Mouse (Mus musculus): Measurements from ENCODE around the gene Myo3b. TPM values are rescaled to one million over a fixed set of nuclear protein-coding genes. Genes with fewer than 3 reads are reported as not detected.
A peak's percentile ranks its signal among the peaks of the same experiment; 100 is the strongest.

Gene Myo3b
- polyA plus RNA-seq, 1 experiment from 2014 or later = 0.16 TPM

- Histone ChIP-seq H3K27ac (ENCODE audit: low read length) (peak overlapping the region; percentile 28; the same call in 1 of the 2 replicates), H3K4me2 (ENCODE audit: low read length) (no peak overlapping the region), H3K36me3 (ENCODE audit: control insufficient read depth, insufficient read depth, low read length) (no peaks in the 10 kb centered on the region), H3K27me3 (ENCODE audit: control insufficient read depth, insufficient read depth, low read depth, low read length) (no peaks in the 10 kb centered on the region), H3K4me3 (ENCODE audit: low read depth, low read length) (no peak overlapping the region), H3K9ac (ENCODE audit: low read depth, low read length) (no peak overlapping the region), H3K4me1 (ENCODE audit: control insufficient read depth, insufficient read depth, low read length) (peaks cover 17% of the 10 kb centered on the region), H3K9me3 (replicated peaks; ENCODE audit: control insufficient read depth, low read length, poor library complexity, severe bottlenecking) (no peaks in the 10 kb centered on the region; the same call in 1 of the 2 replicates)
- no peak for ATAC-seq
- WGBS = 30% methylated on average over 8 of the region's 8 CpGs
Measured at GRCm38 (mm10) chr2:70159543-70159942, 120.6 kb downstream of the Myo3b start.

DNA sequence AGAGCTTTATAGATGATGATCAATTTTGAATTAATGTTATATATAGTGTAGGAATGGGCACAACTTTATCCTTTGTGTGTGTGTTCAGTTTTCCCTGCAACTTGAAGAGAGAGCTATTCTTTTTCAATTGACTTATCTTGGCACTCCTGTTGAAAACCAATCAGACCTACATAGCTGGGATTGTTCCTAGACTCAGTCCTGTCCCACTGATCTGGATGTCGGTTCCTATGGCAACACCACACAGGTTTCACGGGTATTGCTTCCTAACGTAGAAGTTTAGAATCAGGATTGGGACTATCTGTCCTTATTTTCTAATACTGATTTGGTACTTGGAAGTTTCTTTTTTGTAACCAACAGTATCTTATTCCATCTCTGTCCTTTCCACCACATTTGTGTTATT is 127.3 kb downstream of the Myo3b start:
- Histone ChIP-seq H3K9me3 (replicated peaks; ENCODE audit: control insufficient read depth, low read length, poor library complexity, severe bottlenecking) (no peaks in the 10 kb centered on the region), H3K4me3 (ENCODE audit: low read depth, low read length) (no peak overlapping the region), H3K27me3 (ENCODE audit: control insufficient read depth, insufficient read depth, low read depth, low read length) (no peaks in the 10 kb centered on the region), H3K36me3 (ENCODE audit: control insufficient read depth, insufficient read depth, low read length) (no peaks in the 10 kb centered on the region), H3K27ac (ENCODE audit: low read length) (no peak overlapping the region), H3K4me2 (ENCODE audit: low read length) (no peak overlapping the region), H3K9ac (ENCODE audit: low read depth, low read length) (no peak overlapping the region), H3K4me1 (ENCODE audit: control insufficient read depth, insufficient read depth, low read length) (peaks cover 25% of the 10 kb centered on the region)
- 27% methylated on average over 3 of the region's 3 CpGs for WGBS
- no peak; the same call in 1 of the 2 replicates for ATAC-seq

DNA sequence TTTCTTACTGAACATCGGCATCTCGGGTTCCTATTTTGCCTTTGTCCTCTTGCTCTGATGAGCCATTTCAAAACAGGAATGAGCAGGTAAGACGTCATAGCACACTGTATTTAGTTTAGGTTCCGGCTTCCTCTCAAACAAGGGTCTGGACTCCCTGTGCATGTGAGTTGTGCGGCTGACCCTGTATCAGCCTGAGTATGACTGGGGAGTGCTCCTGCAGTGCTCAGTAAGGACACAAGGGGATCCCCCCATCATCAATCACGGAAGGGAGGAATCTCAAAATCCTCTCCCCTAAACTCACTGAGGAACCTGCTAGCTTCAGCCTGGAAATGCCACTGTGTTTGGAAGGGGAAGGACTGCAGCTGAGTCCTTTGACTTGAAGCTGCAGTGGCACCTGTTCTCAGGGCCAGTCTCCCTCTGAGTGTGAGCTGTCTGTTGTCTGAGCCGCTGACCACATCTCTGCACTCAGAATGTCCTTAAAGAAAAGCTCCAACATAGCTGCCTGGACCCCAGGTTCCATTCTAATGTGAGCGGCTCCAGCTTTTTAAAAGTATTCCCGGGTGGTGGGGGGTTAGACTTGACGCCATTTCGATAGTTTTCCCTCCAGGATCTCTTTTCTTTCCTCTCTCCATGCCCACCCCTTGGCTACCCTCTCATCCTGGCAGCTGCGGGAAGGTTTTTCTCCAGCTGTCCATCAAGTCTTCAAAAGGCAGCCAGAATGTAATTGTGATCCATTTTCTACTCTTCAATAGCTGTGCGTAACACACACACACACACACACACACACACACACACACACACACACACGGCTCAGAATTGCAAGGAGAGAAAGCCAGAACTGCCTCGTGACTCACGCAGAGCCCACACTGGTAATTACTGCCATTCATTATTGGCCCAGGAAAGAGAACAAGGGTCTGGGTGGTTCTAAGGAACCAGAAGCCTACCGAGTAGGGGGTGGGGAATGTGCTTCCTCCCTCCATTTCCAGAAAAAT is 129.3 kb downstream of the Myo3b start:
- Histone ChIP-seq H3K27ac (ENCODE audit: low read length) (peak overlapping the region; percentile 75), H3K27me3 (ENCODE audit: control insufficient read depth, insufficient read depth, low read depth, low read length) (no peaks in the 10 kb centered on the region), H3K4me1 (ENCODE audit: control insufficient read depth, insufficient read depth, low read length) (peaks cover 25% of the 10 kb centered on the region), H3K4me3 (ENCODE audit: low read depth, low read length) (no peak overlapping the region), H3K36me3 (ENCODE audit: control insufficient read depth, insufficient read depth, low read length) (no peaks in the 10 kb centered on the region), H3K4me2 (ENCODE audit: low read length) (peak overlapping the region; percentile 4; the same call in 1 of the 2 replicates), H3K9ac (ENCODE audit: low read depth, low read length) (peak overlapping the region; percentile 36; the same call in 1 of the 2 replicates), H3K9me3 (replicated peaks; ENCODE audit: control insufficient read depth, low read length, poor library complexity, severe bottlenecking) (no peaks in the 10 kb centered on the region)
- WGBS = 29% methylated on average over 17 of the region's 17 CpGs
- peak; percentile 83 for ATAC-seq

GRCm38 (mm10) chr2:70170469-70170868 is 131.5 kb downstream of the Myo3b start:
- ATAC-seq = no peak

GRCm38 (mm10) chr2:70176823-70177708 is 138.1 kb downstream of the Myo3b start:
- Histone ChIP-seq H3K36me3 (ENCODE audit: control insufficient read depth, insufficient read depth, low read length) (no peaks in the 10 kb centered on the region), H3K27me3 (ENCODE audit: control insufficient read depth, insufficient read depth, low read depth, low read length) (no peaks in the 10 kb centered on the region), H3K9ac (ENCODE audit: low read depth, low read length) (no peak overlapping the region), H3K4me3 (ENCODE audit: low read depth, low read length) (no peak overlapping the region), H3K9me3 (replicated peaks; ENCODE audit: control insufficient read depth, low read length, poor library complexity, severe bottlenecking) (no peaks in the 10 kb centered on the region), H3K4me2 (ENCODE audit: low read length) (no peak overlapping the region), H3K27ac (ENCODE audit: low read length) (peak overlapping the region; percentile 86), H3K4me1 (ENCODE audit: control insufficient read depth, insufficient read depth, low read length) (peaks cover 17% of the 10 kb centered on the region)
- WGBS = 14% methylated on average over 6 of the region's 6 CpGs
- peak; percentile 82 for ATAC-seq

More at GRCm38 (mm10) chr2:70170469-70170868, 131.5 kb downstream of the Myo3b start:
- H3K4me2 ChIP-seq (ENCODE audit: low read length) = no peak overlapping the region
- H3K27ac ChIP-seq (ENCODE audit: low read length) = no peak overlapping the region
- H3K9me3 ChIP-seq (replicated peaks; ENCODE audit: control insufficient read depth, low read length, poor library complexity, severe bottlenecking) = no peaks in the 10 kb centered on the region
- 87% methylated on average over 5 of the region's 5 CpGs for WGBS
- H3K4me1 ChIP-seq (ENCODE audit: control insufficient read depth, insufficient read depth, low read length) = peaks cover 25% of the 10 kb centered on the region
- H3K9ac ChIP-seq (ENCODE audit: low read depth, low read length) = no peak overlapping the region
- H3K36me3 ChIP-seq (ENCODE audit: control insufficient read depth, insufficient read depth, low read length) = no peaks in the 10 kb centered on the region
- H3K27me3 ChIP-seq (ENCODE audit: control insufficient read depth, insufficient read depth, low read depth, low read length) = no peaks in the 10 kb centered on the region
- H3K4me3 ChIP-seq (ENCODE audit: low read depth, low read length) = no peak overlapping the region

DNA sequence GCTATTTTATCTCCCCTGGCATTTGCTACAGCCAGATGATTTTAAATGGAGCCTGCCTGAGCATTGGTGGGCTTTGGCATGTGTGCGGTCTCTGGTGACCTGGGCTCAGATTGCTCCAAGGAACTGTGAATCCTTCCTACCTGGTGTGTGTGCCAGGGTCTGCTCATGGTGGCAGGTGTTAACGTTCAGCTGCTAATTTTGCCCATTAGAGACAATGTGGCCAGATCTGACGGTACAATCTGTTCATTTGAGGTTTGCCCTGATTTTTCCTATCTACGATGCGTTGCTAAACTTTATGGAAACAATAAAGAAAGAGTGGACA is 138.7 kb downstream of the Myo3b start:
- Histone ChIP-seq H3K4me2 (ENCODE audit: low read length) (no peak overlapping the region), H3K4me3 (ENCODE audit: low read depth, low read length) (no peak overlapping the region), H3K27me3 (ENCODE audit: control insufficient read depth, insufficient read depth, low read depth, low read length) (no peaks in the 10 kb centered on the region), H3K9ac (ENCODE audit: low read depth, low read length) (no peak overlapping the region), H3K9me3 (replicated peaks; ENCODE audit: control insufficient read depth, low read length, poor library complexity, severe bottlenecking) (no peaks in the 10 kb centered on the region), H3K27ac (ENCODE audit: low read length) (peak overlapping the region; percentile 86), H3K36me3 (ENCODE audit: control insufficient read depth, insufficient read depth, low read length) (no peaks in the 10 kb centered on the region), H3K4me1 (ENCODE audit: control insufficient read depth, insufficient read depth, low read length) (peaks cover 17% of the 10 kb centered on the region)
- ATAC-seq = peak; percentile 57
- WGBS = 29% methylated on average over 5 of the region's 5 CpGs

DNA sequence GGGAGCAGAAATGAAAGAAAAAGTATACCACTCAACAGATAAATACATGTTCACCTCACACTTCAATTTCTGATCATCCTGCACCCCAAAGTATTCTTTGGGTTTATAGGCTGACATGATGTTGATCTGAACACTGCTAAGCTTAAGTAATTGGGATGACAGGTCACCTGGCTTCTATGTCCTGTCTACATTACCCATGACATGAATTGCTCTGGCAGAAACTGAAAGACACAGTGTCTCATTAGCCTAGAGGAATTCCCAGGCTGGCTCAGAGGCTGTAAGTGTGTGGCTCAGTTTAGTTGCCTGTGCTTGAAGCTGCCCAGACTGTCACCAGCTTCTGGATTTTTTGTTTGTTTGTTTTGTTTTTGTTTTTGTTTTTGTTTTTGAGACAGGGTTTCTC is 139.3 kb downstream of the Myo3b start:
- no peaks in the 10 kb centered on the region for H3K36me3 ChIP-seq (ENCODE audit: control insufficient read depth, insufficient read depth, low read length)
- no peak for ATAC-seq
- no peak overlapping the region for H3K9ac ChIP-seq (ENCODE audit: low read depth, low read length)
- H3K27ac ChIP-seq (ENCODE audit: low read length) = peak overlapping the region; percentile 86
- H3K4me2 ChIP-seq (ENCODE audit: low read length) = no peak overlapping the region
- no peaks in the 10 kb centered on the region for H3K9me3 ChIP-seq (replicated peaks; ENCODE audit: control insufficient read depth, low read length, poor library complexity, severe bottlenecking)
- H3K4me1 ChIP-seq (ENCODE audit: control insufficient read depth, insufficient read depth, low read length) = peaks cover 17% of the 10 kb centered on the region
- no peak overlapping the region for H3K4me3 ChIP-seq (ENCODE audit: low read depth, low read length)
- no peaks in the 10 kb centered on the region for H3K27me3 ChIP-seq (ENCODE audit: control insufficient read depth, insufficient read depth, low read depth, low read length)

GRCm38 (mm10) chr2:70182150-70182670 is 143.3 kb downstream of the Myo3b start:
- 94% methylated on average over 8 of the region's 8 CpGs for WGBS
- Histone ChIP-seq H3K4me3 (ENCODE audit: low read depth, low read length) (no peak overlapping the region), H3K36me3 (ENCODE audit: control insufficient read depth, insufficient read depth, low read length) (no peaks in the 10 kb centered on the region), H3K4me2 (ENCODE audit: low read length) (no peak overlapping the region), H3K27ac (ENCODE audit: low read length) (no peak overlapping the region), H3K4me1 (ENCODE audit: control insufficient read depth, insufficient read depth, low read length) (peaks cover 11% of the 10 kb centered on the region), H3K27me3 (ENCODE audit: control insufficient read depth, insufficient read depth, low read depth, low read length) (no peaks in the 10 kb centered on the region), H3K9me3 (replicated peaks; ENCODE audit: control insufficient read depth, low read length, poor library complexity, severe bottlenecking) (no peaks in the 10 kb centered on the region), H3K9ac (ENCODE audit: low read depth, low read length) (no peak overlapping the region)
- no peak for ATAC-seq

All from midbrain, embryonic 16.5 days (tissue).